Mouse (Mus musculus) myocyte (in vitro differentiated cells): ENCODE measurements around the gene Mup21.

Experiments
- CEBPB ChIP-seq: IDR thresholded peaks from 2 replicates; pipeline ENCODE4 v1.6.1; 2011; ENCODE audit warnings: mild to moderate bottlenecking, moderate library complexity; ENCODE audit not compliant: poor library complexity, insufficient read depth, severe bottlenecking
- MAX ChIP-seq: IDR thresholded peaks from one replicate; pipeline ENCODE4 v1.6.1; 2011; ENCODE audit warnings: low read depth, mild to moderate bottlenecking, control low read depth
- MYOD1 ChIP-seq, 3 experiments: IDR thresholded peaks; one replicate each; pipeline ENCODE4 v1.6.1; 2011; ENCODE audit warnings: control low read depth in 2 of 3, low read depth in 2 of 3, mild to moderate bottlenecking in 2 of 3, moderate library complexity in 1 of 3; ENCODE audit not compliant: insufficient read length in 2 of 3, control insufficient read depth in 1 of 3
- POLR2A ChIP-seq: IDR thresholded peaks from one replicate; pipeline ENCODE4 v1.6.1; 2011; ENCODE audit warnings: low read depth, mild to moderate bottlenecking, control low read depth, moderate library complexity; ENCODE audit not compliant: insufficient read length
- POLR2AphosphoS2 ChIP-seq: IDR thresholded peaks from one replicate; pipeline ENCODE4 v1.6.1; 2011; ENCODE audit warnings: low read depth, control low read depth; ENCODE audit not compliant: insufficient read length
- REST ChIP-seq: IDR thresholded peaks from one replicate; pipeline ENCODE4 v1.6.1; 2011; ENCODE audit warnings: mild to moderate bottlenecking, control low read depth, moderate library complexity; ENCODE audit not compliant: insufficient read depth, insufficient read length
- TCF3 ChIP-seq: IDR thresholded peaks from one replicate; pipeline ENCODE4 v1.6.1; 2011; ENCODE audit warnings: low read depth, control low read depth; ENCODE audit not compliant: insufficient read length
- USF1 ChIP-seq: IDR thresholded peaks from one replicate; pipeline ENCODE4 v1.6.1; 2011; ENCODE audit warnings: low read depth, mild to moderate bottlenecking, control low read depth, moderate library complexity

DNA sequence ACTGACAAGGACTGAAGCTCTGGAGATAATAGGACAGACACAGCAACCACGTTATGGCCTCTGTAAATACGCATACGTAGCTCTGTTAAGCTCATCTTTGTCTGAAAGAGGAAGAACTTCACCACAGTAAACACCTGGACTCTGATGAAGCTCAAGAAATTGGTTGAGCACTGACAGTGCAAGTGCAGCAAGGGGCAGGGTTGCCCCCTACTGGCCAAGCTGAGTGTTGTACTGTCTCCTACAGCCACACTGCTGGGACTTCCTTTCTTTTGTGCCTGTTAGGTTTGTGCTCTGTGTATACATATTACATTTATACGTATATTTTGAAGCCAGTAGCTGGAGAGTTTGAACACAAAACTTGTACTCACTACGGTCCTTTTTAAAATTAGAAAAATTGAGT is 26.6 kb upstream of the Mup21 start:
- TF ChIP-seq MYOD1 (IDR thresholded peaks at IDR 0.05; ENCODE audit: control insufficient read depth in 1 of 3, insufficient read length in 2 of 3, low read depth in 2 of 3): no peak
- TF ChIP-seq POLR2A: no peak
- no peak for TF ChIP-seq USF1
- TF ChIP-seq MAX: no peak
- no peak for TF ChIP-seq CEBPB
- TF ChIP-seq POLR2AphosphoS2: no peak
- no peak for TF ChIP-seq TCF3
- TF ChIP-seq REST: no peak
